26 mouse cellular contexts compared by ENCODE assay signal in the genomic region with DNA sequence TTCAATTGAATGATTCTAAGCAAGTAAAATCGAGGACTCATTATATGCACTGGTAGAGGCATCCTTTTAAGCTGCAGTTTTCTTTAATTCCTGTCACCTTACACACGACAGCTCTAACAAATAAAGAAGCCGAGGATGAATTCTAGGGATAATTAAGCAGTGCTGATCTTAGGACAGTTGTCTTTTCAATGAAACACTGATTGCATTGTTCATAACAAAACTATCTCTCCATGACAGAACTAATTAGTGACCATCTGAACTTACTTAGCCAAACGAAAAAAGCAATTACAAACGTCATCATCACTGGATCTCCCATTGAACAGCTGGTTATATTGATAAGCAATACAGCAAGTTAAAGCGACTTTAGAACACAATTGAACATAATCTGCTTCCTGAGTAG.
DNase-seq lines count a peak whose midpoint lies in the region; ATAC-seq and TF ChIP-seq lines count a peak whose summit lies in the region.
"Had no signal": no experiment of that assay in that cellular context is flagged by ENCODE, and none has a peak within 500 bp of the region (broad histone marks: within the 10 kb centered on the region; RNA-seq: fewer than 3 reads in every experiment).

No protein-coding gene starts in this region.

- peaks cover 2% of the 10 kb centered on the region; the same call in 1 of the 2 replicates for H3K4me1 ChIP-seq in forebrain, embryonic 12.5 days
- H3K4me1 ChIP-seq in forebrain, embryonic 15.5 days = no peaks in the 10 kb centered on the region
- H3K4me1 ChIP-seq in midbrain, embryonic 14.5 days (ENCODE audit: control insufficient read depth, insufficient read depth, low read length) = no peaks in the 10 kb centered on the region
- H3K4me1 ChIP-seq in midbrain, embryonic 15.5 days = no peaks in the 10 kb centered on the region
- H3K4me1 ChIP-seq in hindbrain, embryonic 12.5 days = no peaks in the 10 kb centered on the region
- H3K4me1 ChIP-seq: embryonic facial prominence, embryonic 15.5 days; heart, embryonic 12.5 days; heart, embryonic 15.5 days; hindbrain, embryonic 10.5 days had no signal

- no peak for TF ChIP-seq CTCF in brain, embryonic 14.5 days (IDR thresholded peaks at IDR 0.05; ENCODE audit: borderline replicate concordance, extremely low read depth, insufficient read depth, insufficient read length)

- 13% methylated on average over 6 of the region's 6 CpGs for WGBS in forebrain, embryonic 12.5 days
- WGBS in forebrain, embryonic 15.5 days = 8% methylated on average over 6 of the region's 6 CpGs
- WGBS in midbrain, embryonic 14.5 days = 25% methylated on average over 6 of the region's 6 CpGs
- 27% methylated on average over 6 of the region's 6 CpGs for WGBS in midbrain, embryonic 15.5 days
- WGBS in hindbrain, embryonic 12.5 days = 51% methylated on average over 6 of the region's 6 CpGs

- H3K9me3 ChIP-seq in forebrain, embryonic 12.5 days = no peaks in the 10 kb centered on the region
- no peaks in the 10 kb centered on the region for H3K9me3 ChIP-seq in forebrain, embryonic 15.5 days
- H3K9me3 ChIP-seq in midbrain, embryonic 14.5 days (ENCODE audit: control insufficient read depth, low read length) = no peaks in the 10 kb centered on the region
- no peaks in the 10 kb centered on the region for H3K9me3 ChIP-seq in midbrain, embryonic 15.5 days
- no peaks in the 10 kb centered on the region for H3K9me3 ChIP-seq in hindbrain, embryonic 12.5 days (replicated peaks)
- H3K9me3 ChIP-seq: embryonic facial prominence, embryonic 15.5 days; heart, embryonic 12.5 days; heart, embryonic 15.5 days; hindbrain, embryonic 10.5 days had no signal

- H3K4me3 ChIP-seq in forebrain, embryonic 12.5 days (replicated peaks) = no peak overlapping the region
- no peak overlapping the region for H3K4me3 ChIP-seq in forebrain, embryonic 15.5 days
- H3K4me3 ChIP-seq in midbrain, embryonic 14.5 days (replicated peaks; ENCODE audit: low read depth, low read length) = no peak overlapping the region
- no peak overlapping the region for H3K4me3 ChIP-seq in midbrain, embryonic 15.5 days
- H3K4me3 ChIP-seq in hindbrain, embryonic 12.5 days = no peak overlapping the region
- H3K4me3 ChIP-seq: embryonic facial prominence, embryonic 15.5 days; heart, embryonic 12.5 days; heart, embryonic 15.5 days; hindbrain, embryonic 10.5 days had no signal

- no peaks in the 10 kb centered on the region for H3K36me3 ChIP-seq in forebrain, embryonic 12.5 days (replicated peaks)
- H3K36me3 ChIP-seq in forebrain, embryonic 15.5 days = no peaks in the 10 kb centered on the region
- no peaks in the 10 kb centered on the region for H3K36me3 ChIP-seq in midbrain, embryonic 14.5 days (ENCODE audit: control insufficient read depth, insufficient read depth, low read length)
- no peaks in the 10 kb centered on the region for H3K36me3 ChIP-seq in midbrain, embryonic 15.5 days (replicated peaks)
- H3K36me3 ChIP-seq in hindbrain, embryonic 12.5 days = no peaks in the 10 kb centered on the region
- H3K36me3 ChIP-seq: embryonic facial prominence, embryonic 15.5 days; heart, embryonic 12.5 days; heart, embryonic 15.5 days; hindbrain, embryonic 10.5 days had no signal

- H3K27ac ChIP-seq in forebrain, embryonic 12.5 days = no peak overlapping the region
- no peak overlapping the region for H3K27ac ChIP-seq in forebrain, embryonic 15.5 days (replicated peaks)
- no peak overlapping the region for H3K27ac ChIP-seq in midbrain, embryonic 14.5 days (replicated peaks; ENCODE audit: low read depth, low read length)
- H3K27ac ChIP-seq in midbrain, embryonic 15.5 days = no peak overlapping the region
- no peak overlapping the region for H3K27ac ChIP-seq in hindbrain, embryonic 12.5 days
- H3K27ac ChIP-seq: embryonic facial prominence, embryonic 15.5 days; heart, embryonic 15.5 days; hindbrain, embryonic 10.5 days; hindbrain, embryonic 14.5 days; hindbrain, postnatal 0 days had no signal

- peak; percentile 20 for DNase-seq in midbrain, embryonic 14.5 days
- peak; percentile 45 for DNase-seq in brain, embryonic 14.5 days (ENCODE audit: low read depth)
- DNase-seq in retina, postnatal 1 day = peak; percentile 80
- DNase-seq: adrenal gland, adult 8-10 months; adrenal gland, postnatal 25 days; cerebellum, adult 18-20 months; cerebellum, adult 9-10 months; cerebellum, postnatal 14 days; gastrocnemius, postnatal 25 days; heart, adult 18-20 months; heart, postnatal 10 days; heart, postnatal 36 days had no signal

- ATAC-seq in forebrain, embryonic 12.5 days (ENCODE audit: low FRiP score) = 0 out of 2 replicates have a peak, but pooled peaks have one; percentile 37
- no peak for ATAC-seq in forebrain, embryonic 15.5 days (replicated peaks)
- ATAC-seq in midbrain, embryonic 14.5 days (ENCODE audit: low FRiP score, low TSS enrichment) = no peak; the same call in 1 of the 2 replicates
- ATAC-seq in midbrain, embryonic 15.5 days (replicated peaks) = no peak
- ATAC-seq in hindbrain, embryonic 12.5 days (ENCODE audit: low FRiP score) = no peak; the same call in 1 of the 2 replicates
- ATAC-seq: activated CD4-positive, CD25-positive, alpha-beta regulatory T cell, adult 4 months; CD4-positive, CD25-positive, alpha-beta regulatory T cell, adult 4 months; hindbrain, postnatal 0 days; inflammation-experienced regulatory T-cells, adult 6 months; intestine, embryonic 16.5 days had no signal

- no peak for TF ChIP-seq POLR2A in brain, embryonic 14.5 days (IDR thresholded peaks at IDR 0.05; ENCODE audit: borderline replicate concordance, extremely low read depth, insufficient read depth, insufficient read length, poor library complexity, severe bottlenecking)

- H3K9ac ChIP-seq in forebrain, embryonic 12.5 days = no peak overlapping the region
- no peak overlapping the region for H3K9ac ChIP-seq in forebrain, embryonic 15.5 days (replicated peaks)
- H3K9ac ChIP-seq in midbrain, embryonic 14.5 days (replicated peaks; ENCODE audit: low read length) = no peak overlapping the region
- no peak overlapping the region for H3K9ac ChIP-seq in midbrain, embryonic 15.5 days
- no peak overlapping the region for H3K9ac ChIP-seq in hindbrain, embryonic 12.5 days
- H3K9ac ChIP-seq: embryonic facial prominence, embryonic 15.5 days; heart, embryonic 12.5 days; heart, embryonic 15.5 days; hindbrain, embryonic 14.5 days had no signal

- no peak overlapping the region for H3K4me2 ChIP-seq in forebrain, embryonic 12.5 days
- no peak overlapping the region for H3K4me2 ChIP-seq in forebrain, embryonic 15.5 days (replicated peaks)
- H3K4me2 ChIP-seq in midbrain, embryonic 14.5 days (ENCODE audit: low read length) = no peak overlapping the region
- H3K4me2 ChIP-seq in midbrain, embryonic 15.5 days = no peak overlapping the region
- H3K4me2 ChIP-seq in hindbrain, embryonic 12.5 days (replicated peaks) = no peak overlapping the region
- H3K4me2 ChIP-seq: embryonic facial prominence, embryonic 15.5 days; heart, embryonic 12.5 days; heart, embryonic 15.5 days; hindbrain, embryonic 14.5 days had no signal

- no peaks in the 10 kb centered on the region for H3K27me3 ChIP-seq in forebrain, embryonic 12.5 days
- no peaks in the 10 kb centered on the region for H3K27me3 ChIP-seq in forebrain, embryonic 15.5 days
- no peaks in the 10 kb centered on the region for H3K27me3 ChIP-seq in midbrain, embryonic 14.5 days (ENCODE audit: control insufficient read depth, insufficient read depth, low read length)
- H3K27me3 ChIP-seq in midbrain, embryonic 15.5 days (replicated peaks) = no peaks in the 10 kb centered on the region
- H3K27me3 ChIP-seq in hindbrain, embryonic 12.5 days = no peaks in the 10 kb centered on the region
- H3K27me3 ChIP-seq: embryonic facial prominence, embryonic 15.5 days; heart, embryonic 12.5 days; heart, embryonic 15.5 days had no signal

Comparison
In these comparisons a context has a peak if more than half of its experiments do, and no peak if none do; other contexts are left out.
1. DNase-seq: peak in every context shown above with its lines; median percentile 80 in retina, postnatal 1 day; 45 in brain, embryonic 14.5 days; 20 in midbrain, embryonic 14.5 days.